Mouse (Mus musculus) skeletal muscle tissue, adult 2 months (tissue): Measurements from ENCODE around the gene Cnksr3.

Experiments
- DNase-seq: peaks from one replicate; pipeline ENCODE4 v3.0.0-alpha.2; 2012; ENCODE audit warnings: low read depth, low spot score

The Cnksr3 gene

GRCm38 (mm10) chr10:7149671-7150595 is 62.1 kb downstream of the Cnksr3 start:
- DNase-seq = no peak

GRCm38 (mm10) chr10:7145614-7146013 is 66.4 kb downstream of the Cnksr3 start:
- DNase-seq = no peak

- DNase-seq = no peak
Measured at GRCm38 (mm10) chr10:7144081-7144783, 67.8 kb downstream of the Cnksr3 start.

DNA sequence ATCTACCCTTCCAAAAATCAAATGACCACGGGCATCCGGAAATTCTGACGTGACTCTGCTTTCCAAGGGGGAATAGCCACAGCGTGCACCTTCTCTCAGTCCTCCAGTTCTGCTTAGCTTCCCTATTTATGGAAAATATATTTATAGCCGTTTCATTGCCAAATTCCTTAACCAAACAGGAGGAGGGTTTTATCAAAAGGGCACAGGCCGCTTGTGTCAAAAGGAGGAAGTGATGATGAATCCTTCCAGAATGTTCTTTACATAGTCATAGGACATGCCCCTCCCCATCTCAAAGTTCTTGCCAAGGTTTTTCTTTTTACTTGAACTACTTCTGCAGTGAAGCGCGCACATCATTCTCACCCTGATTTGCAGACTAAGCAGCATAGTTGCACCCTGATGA is 69.8 kb downstream of the Cnksr3 start:
- DNase-seq = no peak

GRCm38 (mm10) chr10:7140282-7140681 is 71.8 kb downstream of the Cnksr3 start:
- no peak for DNase-seq

DNA sequence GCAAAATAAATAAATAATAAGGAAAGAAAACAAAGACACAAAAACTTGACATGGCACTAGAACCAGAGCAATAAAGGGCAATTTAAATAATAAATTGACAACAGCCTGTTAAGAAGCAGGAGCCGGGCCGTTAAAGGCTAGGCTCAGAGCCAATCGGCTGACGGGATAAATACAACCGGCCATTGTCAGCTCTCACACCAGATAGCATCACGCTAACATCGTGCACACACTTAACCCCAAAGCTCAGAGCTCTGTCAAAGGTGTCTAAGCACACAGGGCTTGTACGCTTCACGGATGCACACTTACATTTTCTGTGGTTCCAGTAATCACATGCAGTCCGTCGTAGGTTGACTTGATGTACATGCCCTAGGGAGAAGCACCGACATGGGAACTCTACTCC is 74.0 kb downstream of the Cnksr3 start:
- no peak for DNase-seq

DNA sequence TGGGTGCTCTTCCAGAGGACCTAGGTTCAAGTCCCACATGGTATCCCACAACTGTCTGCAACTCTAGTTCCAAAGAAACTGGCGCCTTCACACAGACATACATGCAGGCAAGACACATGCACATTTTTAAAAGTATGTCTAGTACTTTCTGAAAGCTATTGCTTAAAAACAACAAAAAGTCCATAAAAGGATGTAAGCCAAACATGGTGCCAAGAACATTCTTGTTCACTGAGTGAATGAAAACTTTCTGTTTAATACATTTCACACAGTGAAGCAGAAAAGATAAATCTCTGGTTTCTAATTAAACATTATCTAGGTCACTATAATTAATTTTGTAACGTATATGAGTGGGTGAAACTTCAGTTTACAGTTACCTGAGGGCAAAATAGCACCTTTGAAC is 76.3 kb downstream of the Cnksr3 start:
- DNase-seq = no peak

GRCm38 (mm10) chr10:7133005-7133404 is 79.0 kb downstream of the Cnksr3 start:
- DNase-seq = no peak

- DNase-seq = no peak
Measured at GRCm38 (mm10) chr10:7131441-7131840, 80.6 kb downstream of the Cnksr3 start.

GRCm38 (mm10) chr10:7127828-7128227 is 84.2 kb downstream of the Cnksr3 start:
- DNase-seq = no peak

DNA sequence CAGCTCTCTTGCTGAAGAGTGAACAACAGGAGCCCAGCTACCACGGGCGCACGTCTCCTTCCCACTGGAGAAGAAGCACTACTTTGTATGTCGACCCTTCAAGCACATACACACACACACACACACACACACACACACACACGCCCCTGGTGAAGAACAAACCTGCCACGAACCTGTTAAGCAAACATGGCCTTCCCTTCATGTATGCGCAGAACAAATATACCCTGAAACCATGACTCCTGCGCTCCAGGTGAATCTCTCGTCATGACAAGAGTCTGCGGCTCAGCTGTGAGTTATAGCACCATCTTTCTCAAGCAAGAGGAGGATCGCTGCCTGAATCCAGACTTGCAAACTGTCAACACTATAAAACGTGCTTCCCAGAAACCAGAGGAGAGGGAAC is 85.2 kb downstream of the Cnksr3 start:
- DNase-seq = no peak

DNA sequence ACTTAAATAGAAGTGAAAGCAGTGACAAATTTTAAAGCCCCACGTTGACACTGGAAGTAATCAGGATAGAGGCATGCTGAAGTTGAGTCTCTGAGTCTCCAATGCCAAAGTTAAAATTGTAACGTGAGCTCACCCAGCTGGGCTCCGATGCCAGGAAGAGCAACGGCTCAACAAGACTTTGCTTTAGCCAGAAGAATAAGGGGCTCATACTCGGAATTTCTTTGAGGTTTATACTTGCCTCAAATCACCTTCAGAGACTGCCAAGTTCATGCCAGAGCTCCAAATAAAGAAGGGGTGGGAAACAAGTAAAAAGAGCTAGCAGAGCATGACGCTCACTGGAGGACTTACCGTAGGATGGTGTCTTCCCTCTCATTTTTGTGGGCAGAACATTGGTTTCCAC is 85.8 kb downstream of the Cnksr3 start:
- peak; percentile 39 for DNase-seq

DNA sequence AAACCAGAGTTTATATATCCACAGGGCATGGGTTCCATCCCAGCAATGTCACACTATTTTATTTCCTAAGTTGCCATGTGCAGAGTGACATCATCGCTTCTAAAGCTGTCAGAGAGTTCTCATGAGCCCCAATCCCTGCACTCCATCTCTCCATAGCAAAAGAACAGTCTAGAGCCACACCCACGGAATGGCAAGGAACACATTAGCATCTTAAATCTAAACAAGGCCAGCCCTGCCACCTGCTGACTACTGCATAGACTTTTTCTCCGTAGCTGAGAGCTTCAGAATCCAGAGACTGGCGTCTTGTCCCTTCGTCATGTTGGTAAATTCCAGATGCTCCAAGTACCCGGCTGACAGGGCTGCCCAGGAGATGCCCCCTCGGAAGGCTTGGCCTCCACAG is 87.0 kb downstream of the Cnksr3 start:
- DNase-seq = no peak

DNA sequence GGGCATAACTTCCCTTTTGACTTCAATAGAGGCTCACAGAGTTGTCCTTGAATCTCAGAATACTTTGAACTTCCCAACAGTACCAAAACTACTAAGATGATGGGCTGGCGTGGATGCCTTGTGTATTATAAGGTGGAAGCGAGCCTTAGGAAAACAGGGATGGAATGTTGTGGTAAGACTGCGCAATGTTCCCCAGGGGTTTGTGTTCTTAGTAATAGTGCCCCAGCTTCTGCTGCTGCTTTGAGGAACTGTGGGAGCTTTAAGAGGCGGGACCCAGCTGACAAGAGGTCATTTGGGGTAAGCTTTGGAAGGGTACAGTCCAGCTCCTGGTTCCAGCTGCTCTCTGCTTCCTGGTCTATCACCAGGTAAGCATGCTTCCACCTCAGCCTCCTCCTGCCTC is 89.7 kb downstream of the Cnksr3 start:
- DNase-seq = no peak

DNA sequence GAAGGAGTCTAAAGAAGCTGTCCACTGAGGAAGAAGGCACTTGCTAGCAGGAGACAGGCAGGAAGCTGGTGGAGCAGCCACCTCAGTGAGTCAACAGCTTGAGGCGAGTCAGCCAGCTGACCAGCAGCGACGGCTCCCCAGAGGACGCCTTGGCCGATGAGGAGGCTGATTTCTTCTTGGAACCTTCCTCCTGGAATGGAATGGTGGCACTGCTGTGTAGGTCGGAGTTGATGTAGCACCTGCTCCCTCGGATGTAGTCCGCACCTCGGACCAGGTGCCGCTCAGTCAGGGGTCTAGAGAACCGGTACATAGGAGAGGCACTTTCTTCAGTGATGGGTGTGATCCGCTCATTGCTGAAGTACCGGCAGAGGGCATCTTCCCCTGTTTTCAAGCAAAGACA is 91.8 kb downstream of the Cnksr3 start:
- no peak for DNase-seq

DNA sequence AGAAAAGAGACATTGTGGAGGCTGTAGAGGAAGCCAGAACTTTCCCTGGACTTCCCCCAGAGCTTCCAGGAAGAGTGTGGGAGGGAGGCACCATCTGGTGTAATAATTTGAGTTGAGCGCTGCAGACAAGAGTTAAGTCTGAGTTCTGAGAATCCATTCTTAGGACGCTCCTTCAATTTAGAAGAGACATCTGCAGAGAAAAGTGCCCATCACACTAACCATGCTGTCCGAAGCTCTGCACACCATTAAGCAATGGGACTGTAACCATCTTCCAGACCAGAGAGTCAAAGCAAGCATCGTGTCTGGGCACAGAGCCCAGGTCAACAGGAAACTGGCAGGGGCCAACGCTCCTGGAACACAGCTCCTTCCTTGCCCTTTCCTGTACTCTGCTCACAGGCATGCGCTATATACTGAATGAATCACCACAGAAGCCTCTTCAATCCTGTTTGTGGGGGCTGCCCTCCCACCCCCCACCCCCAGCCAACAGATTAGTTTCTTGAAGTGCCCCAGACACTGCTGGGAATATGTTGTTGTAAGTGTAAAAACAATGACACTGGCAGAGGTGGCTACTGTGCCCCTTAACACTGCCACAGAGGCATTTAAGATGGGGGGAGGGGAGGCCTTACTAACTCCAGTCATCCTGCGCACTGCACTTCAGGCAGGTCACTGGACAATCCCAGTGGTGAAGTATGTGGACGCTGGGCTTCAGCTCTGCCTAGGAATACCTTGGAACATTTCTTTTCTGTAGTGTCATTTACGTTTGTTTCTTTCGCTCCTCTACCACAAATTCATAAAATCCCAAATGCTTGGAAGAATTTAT is 93.6 kb downstream of the Cnksr3 start:
- peak; percentile 87 for DNase-seq

DNA sequence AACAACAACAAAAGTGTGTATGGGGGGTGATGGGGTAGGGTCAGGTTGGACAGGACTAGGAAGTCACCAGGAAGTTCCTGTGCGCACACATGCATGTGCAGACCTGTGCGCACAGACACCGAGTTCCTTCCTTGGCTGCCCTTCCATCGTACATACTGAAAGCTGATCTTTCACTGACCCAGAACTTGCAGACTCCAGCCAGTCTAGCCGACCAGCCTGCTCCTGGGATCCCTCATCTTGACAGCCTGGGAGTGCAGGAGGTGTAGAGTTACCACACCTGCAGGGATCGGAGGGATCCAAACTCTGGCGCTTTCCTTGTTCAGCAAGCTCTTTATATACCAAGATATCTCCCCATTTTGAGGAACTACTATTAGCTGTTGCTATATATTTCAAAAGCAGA is 94.3 kb downstream of the Cnksr3 start:
- peak; percentile 49 for DNase-seq

GRCm38 (mm10) chr10:7114796-7115195 is 97.2 kb downstream of the Cnksr3 start:
- peak; percentile 49 for DNase-seq

DNA sequence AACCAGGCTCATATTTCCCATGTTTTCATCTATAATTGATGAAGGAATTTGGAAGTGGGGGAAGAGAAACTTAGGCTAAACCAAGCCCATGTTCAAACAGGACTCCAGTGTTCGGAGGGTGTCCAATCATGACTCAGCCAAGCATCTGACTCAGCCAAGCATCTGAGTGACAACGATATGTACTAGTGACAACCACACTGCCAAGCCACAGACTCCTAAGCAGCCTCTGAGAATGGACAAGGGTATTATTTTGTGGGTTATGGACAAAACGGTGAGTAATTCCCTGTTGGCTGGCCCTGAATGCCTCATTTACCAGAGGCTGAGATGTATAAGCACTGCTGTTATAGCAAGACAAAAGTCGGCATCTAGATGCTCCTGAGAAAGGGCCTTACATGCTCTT is 98.3 kb downstream of the Cnksr3 start:
- DNase-seq = no peak

DNA sequence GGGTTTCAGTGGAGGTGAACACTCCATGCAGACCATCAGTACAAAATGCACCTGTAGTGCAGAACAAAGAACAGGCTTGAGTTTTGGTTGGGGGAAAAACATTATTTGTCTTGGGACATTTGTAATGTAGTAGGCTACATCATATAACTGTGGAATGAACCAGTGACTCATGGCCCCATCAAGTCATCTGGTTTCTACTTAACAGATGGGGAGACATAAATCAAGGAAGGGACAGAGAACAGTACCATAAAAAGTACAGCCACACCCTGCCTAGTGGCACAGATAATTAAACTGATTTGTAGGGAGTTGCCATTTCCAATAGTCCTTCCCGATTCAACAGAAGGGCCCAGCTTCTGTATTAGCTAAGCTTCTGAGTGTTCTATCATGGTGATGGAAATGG is 98.9 kb downstream of the Cnksr3 start:
- no peak for DNase-seq

- DNase-seq = peak; percentile 57
Measured at GRCm38 (mm10) chr10:7111462-7112000, 100.5 kb downstream of the Cnksr3 start.

DNA sequence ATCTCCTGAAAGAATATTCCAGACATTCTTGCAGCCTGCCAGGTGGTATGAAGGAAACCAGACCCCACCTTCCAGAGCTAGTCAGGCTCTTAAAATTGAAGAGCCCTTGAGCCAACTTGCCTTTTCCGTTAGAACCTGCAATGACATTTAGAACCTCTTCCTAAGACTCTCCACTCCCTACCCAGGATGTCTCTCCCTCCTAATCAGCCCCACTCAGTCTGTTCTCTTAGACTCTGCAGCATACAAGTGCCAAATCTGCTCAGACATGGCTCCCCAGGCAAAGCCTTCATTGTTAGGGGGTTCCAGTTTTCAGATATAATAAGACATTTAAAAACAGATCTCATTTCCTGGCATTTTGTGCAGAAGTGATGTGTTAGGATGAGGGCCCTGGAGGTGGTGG is 108.2 kb downstream of the Cnksr3 start:
- DNase-seq = no peak
